Mouse (Mus musculus): ENCODE results near the gene Prox2.

GRCm38 (mm10) chr12:85092214-85092613 is 18.3 kb downstream of the Prox2 start:
- peak; percentile 56; the same call in 1 of the 2 replicates for TF ChIP-seq CTCF (IDR thresholded peaks at IDR 0.05; ENCODE audit: borderline replicate concordance, insufficient read depth, low read depth, low read length)
- no peak for TF ChIP-seq POLR2A (IDR thresholded peaks at IDR 0.05; ENCODE audit: borderline replicate concordance, insufficient read depth, low read length)

All from cerebellum, adult 2 months (tissue).